Mouse (Mus musculus) gastrocnemius, adult 2 months (tissue): ENCODE data around the gene Phf21b. TPM values are rescaled to one million over a fixed set of nuclear protein-coding genes. Genes with fewer than 3 reads are reported as not detected.
A peak's percentile ranks its signal among the peaks of the same experiment; 100 is the strongest.

Experiments
- DNase-seq: peaks from one replicate; pipeline ENCODE4 v3.0.0; 2022
- H3K27ac ChIP-seq: fragments of 200-600 bp; 2 replicates; pipeline ENCODE4 v1.8.1; 2022; ENCODE audit warnings: mild to moderate bottlenecking
- H3K4me3 ChIP-seq: fragments of 200-600 bp; 2 replicates; pipeline ENCODE4 v1.8.1; 2022; ENCODE audit warnings: mild to moderate bottlenecking, moderate library complexity
- CTCF ChIP-seq: fragments of 200-600 bp; IDR thresholded peaks from 2 replicates; pipeline ENCODE4 v1.8.1; 2022; ENCODE audit warnings: antibody characterized with exemption, mild to moderate bottlenecking, moderate library complexity
- intact Hi-C: fragments of 180-260 bp; cut with DNase I; formaldehyde crosslinking; loops from one replicate; pipeline ENCODE4 v1.15.1; 2025
- total RNA-seq, 2 experiments: library from RNA; stranded (reverse); gene quantifications; 2 replicates each; pipeline ENCODE4 v1.2.3; 2021

Phf21b gene
- total RNA-seq, 2 experiments from 2014 or later: 0.39 to 0.41 TPM

DNA sequence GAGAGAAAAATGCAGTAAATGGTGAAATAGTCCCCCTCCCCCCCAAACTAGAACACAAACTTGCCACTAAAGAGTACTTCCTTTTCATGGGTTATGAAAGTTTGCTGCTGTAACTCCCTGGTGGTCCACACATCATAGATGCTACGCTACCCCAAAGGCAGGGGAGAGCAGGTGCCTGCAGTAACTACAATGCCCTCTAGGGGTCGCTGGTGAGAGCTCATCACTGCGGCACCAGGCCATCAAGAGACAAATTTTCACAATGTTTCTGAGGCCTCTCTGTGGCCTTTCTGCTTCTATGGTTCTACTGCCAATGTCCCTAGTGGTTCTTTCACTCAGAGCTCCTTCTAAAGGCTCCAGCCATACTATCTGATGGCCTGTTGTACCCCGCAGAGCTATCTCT is 97.4 kb downstream of the Phf21b start:
- no peak overlapping the region for H3K27ac ChIP-seq
- no peak overlapping the region for H3K4me3 ChIP-seq
- peak; percentile 38 for DNase-seq
- TF ChIP-seq CTCF: peak; percentile 74
- intact Hi-C loops: loop anchor here (5.0 to 10.0 kb wide), 3 partner anchors 84 to 239 kb away; no protein-coding TSS in a partner anchor

DNA sequence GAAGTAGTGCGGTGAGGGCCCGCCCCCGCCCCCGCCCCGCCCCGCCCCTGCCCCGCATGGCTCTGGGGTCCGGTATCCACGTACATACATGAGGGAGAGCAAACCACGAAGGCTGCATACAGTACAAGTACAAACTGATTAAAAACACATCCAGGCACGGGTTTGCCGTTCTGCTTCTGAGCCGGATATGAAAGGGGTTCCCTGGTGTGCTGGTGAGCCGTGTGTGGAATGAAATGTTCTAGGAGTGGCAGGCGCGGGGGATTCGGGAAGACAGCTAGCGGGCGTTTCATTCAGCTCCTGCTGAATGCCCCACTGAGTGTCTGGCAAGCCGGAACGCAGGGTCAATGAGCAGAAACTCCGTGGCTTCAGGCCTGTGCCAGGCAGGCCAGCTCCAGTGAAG is 99.4 kb downstream of the Phf21b start:
- Histone ChIP-seq H3K27ac (no peak overlapping the region), H3K4me3 (0 out of 2 replicates have a peak overlapping the region, but pooled peaks have one; percentile 28)
- no peak for DNase-seq
- TF ChIP-seq CTCF: no peak
- intact Hi-C loops: loop anchor here (5.0 to 10.0 kb wide), 3 partner anchors 82 to 241 kb away; no protein-coding TSS in a partner anchor

DNA sequence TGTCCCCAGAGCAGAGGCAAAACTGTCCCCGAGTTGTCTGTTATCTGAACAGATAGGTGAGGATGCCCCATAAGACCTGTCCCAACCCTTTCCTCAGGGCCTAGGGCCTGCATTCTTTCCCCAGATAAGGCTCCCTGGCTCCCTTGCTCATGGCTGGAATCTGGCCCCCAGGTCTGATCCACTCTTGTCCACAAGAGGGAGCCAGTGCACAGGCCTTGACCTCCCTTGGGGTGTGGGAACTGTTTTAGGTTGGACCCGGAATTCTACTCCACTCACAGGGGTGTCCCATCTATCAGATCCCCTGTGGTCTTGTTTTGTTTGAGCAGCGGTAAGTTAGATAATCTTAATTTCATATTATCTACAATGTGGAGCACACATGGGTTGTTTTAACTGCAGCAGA is 100.9 kb downstream of the Phf21b start:
- intact Hi-C loops: loop anchor here (5.0 to 10.0 kb wide), 3 partner anchors 80 to 242 kb away; no protein-coding TSS in a partner anchor
- TF ChIP-seq CTCF: peak; percentile 98
- Histone ChIP-seq H3K27ac (no peak overlapping the region), H3K4me3 (no peak overlapping the region)
- peak; percentile 71 for DNase-seq

DNA sequence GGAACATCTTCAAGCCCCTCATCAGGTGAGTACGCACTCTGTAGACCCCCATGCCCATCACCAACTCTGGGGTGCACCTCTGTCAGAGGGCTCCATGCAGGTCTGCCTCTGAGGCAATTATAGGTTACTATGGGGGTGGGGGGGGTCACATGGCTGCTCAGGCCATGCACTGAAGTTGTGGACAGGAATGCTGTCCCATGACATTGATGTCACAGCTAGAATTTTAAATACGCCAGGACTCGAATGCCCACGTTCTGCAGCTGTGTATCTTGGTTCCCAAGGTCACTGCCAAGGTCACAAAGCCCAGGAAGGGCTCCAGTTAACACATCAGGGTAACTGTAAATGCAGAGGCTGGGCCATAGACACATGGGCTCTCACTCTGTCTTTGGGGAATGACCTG is 110.0 kb downstream of the Phf21b start:
- no peak overlapping the region for H3K27ac ChIP-seq
- TF ChIP-seq CTCF: no peak
- DNase-seq: no peak
- intact Hi-C loops: no loop called here
- H3K4me3 ChIP-seq: no peak overlapping the region

DNA sequence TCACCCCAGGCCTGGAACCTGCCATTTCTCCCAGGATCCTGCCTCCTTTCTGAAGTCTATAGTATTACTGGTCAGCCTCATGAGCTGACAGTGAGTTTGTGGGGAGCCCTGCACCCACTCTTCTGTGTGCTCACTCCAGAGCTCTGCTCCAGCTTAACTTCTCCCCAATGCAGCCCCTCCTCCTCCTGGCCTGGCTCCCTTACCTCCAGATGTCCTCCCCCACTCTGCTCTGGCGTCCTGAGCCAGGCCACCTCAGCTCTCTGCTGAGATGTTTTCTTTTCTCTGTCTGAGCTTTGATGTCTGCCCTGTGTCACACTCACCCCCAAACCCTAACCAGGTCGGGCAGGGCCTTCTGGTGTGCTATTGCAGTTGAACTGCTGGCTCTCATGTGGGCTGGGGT is 111.5 kb downstream of the Phf21b start:
- intact Hi-C loops: no loop called here
- DNase-seq: no peak

DNA sequence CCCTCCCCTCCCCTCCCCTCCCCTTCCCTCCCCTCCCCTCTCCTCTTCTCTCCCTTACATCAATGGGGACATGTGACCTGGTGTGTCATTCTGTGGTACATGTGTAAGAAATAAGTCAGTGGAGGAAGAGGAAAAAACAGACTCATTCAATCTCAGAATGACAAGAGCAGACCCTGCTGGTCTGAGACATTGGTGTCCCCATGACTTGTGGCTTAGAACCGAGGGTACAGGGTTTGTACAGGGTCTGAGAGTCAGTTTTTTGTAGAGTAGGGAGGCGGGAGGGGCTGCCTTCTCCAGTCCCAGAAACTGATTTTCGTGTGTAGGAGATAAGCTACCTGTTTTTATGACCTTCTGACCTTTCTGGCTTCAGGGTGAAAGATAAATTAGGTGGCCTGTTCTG is 112.5 kb downstream of the Phf21b start:
- Histone ChIP-seq H3K27ac (no peak overlapping the region), H3K4me3 (no peak overlapping the region)
- no peak for DNase-seq
- TF ChIP-seq CTCF: no peak
- intact Hi-C loops: no loop called here

More for the DNA sequence above, 111.5 kb downstream of the Phf21b start:
- no peak for TF ChIP-seq CTCF
- H3K4me3 ChIP-seq: no peak overlapping the region
- H3K27ac ChIP-seq: no peak overlapping the region

DNA sequence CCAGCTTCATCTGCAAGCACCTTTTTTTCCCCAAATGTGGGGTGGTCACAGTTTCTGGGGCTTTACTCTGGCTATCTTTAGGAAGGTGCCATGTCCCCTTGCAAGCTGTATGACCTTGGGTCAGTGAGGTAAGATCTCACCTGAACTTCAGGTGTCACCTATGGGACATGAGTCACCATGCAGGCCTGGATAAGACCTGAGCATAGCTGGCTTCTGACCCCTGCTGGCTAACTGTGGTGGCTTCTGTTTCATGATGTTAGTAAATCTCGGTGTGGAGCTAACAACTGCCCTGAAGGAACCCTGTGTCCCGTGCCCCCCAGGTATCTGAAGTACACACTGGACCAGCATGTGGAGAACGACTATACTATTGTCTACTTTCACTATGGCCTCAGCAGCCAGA is 114.3 kb downstream of the Phf21b start:
- intact Hi-C loops: no loop called here
- Histone ChIP-seq H3K4me3 (no peak overlapping the region), H3K27ac (no peak overlapping the region)
- peak; percentile 8; the same call in 1 of the 2 replicates for TF ChIP-seq CTCF
- no peak for DNase-seq

DNA sequence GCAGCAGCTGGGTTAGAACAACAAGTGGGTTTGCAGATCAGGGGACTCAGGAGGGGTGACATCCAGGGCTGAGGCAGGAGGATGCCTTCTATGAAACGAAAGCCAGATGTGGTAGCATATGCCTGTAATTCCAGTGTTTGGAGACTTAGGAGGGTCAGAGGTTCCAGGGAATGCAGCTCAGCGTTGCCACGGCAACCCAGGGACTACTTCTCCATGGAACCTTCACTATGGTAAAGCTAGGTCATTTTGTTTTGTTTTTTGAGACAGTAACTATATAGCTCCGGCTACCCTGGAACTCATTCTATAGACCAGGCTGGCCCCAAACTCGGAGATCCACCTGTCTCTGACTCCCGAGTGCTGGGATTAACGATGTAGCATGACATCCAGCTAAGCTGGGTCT is 117.6 kb downstream of the Phf21b start:
- intact Hi-C loops: no loop called here
- DNase-seq: no peak
- Histone ChIP-seq H3K27ac (no peak overlapping the region), H3K4me3 (no peak overlapping the region)
- no peak for TF ChIP-seq CTCF

DNA sequence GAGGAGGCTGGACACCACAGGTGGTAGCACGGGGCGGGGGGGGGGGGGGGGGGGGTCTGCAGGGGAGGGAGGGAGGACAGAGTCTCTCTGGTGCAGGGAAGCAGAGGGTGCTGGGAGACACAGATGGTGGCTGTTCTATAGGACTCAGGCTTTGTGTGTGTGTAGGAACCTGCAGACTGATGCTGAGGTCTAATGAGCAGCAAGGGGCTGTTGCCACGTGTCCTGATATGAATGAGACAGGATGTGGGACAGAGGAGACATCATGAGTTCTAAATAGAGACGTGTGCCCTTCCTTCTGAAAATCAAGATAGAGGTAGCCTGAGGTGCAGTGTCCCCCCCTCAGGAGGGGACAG is 118.9 kb downstream of the Phf21b start:
- no peak for TF ChIP-seq CTCF
- Histone ChIP-seq H3K27ac (no peak overlapping the region), H3K4me3 (no peak overlapping the region)
- intact Hi-C loops: no loop called here
- no peak for DNase-seq

DNA sequence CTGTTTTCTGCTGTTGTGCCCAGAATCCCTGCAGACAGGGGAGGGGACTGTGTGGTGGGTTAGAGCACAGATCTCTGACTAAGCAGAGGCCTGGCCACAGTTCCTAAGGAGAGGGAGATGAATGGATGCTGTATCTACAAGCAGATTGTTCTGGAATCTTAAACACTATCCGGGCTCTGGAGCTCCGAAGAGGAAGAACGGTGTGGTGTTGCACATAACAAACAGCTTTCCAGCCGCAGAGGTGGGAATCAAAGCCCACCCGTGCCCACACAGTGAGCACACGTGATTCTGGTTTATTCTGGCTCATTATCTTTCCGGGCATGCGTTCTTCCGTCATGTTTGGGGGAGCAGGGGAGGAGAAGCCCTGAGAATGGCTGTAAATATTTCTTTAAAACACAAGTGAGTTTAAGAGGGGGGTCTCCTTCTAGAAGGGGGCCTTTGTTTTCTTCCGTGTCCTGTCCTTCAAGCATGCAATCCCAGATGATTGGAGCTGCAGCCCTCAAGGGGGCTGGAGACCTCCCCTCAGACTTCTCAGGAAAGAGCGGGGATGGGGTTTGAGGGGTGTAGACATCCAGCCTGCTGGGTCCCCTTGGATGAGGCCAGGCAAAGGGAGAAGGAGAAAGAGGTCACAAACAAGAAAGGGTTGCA is 119.4 kb downstream of the Phf21b start:
- no peak for DNase-seq
- Histone ChIP-seq H3K27ac (no peak overlapping the region), H3K4me3 (no peak overlapping the region)
- intact Hi-C loops: no loop called here
- no peak for TF ChIP-seq CTCF

Other genes starting within 250 kb of the Phf21b start
- gene Prr5, start 186.4 kb downstream of the Phf21b start, total RNA-seq: 1 to 10 TPM; 3.0 to 4.3 TPM
- under 1 TPM in 1 of 2 experiments, not detected in 1; 0.25 TPM for gene Arhgap8, start 136.0 kb downstream of the Phf21b start, total RNA-seq
- gene Gm29666, start 64.0 kb upstream of the Phf21b start, total RNA-seq: under 1 TPM; 0.20 to 0.28 TPM
- gene Nup50, start 67.4 kb upstream of the Phf21b start, total RNA-seq: 10 to 100 TPM; 12.9 to 13.4 TPM
- 100 to 1,000 TPM in 1 of 2 experiments, 10 to 100 TPM in 1; 67.5 to 103 TPM for gene 5031439G07Rik, start 132.5 kb upstream of the Phf21b start, total RNA-seq
- gene Upk3a, start 161.1 kb upstream of the Phf21b start, total RNA-seq: not detected
- 1 to 10 TPM; 4.7 to 5.9 TPM for gene Fam118a, start 172.9 kb upstream of the Phf21b start, total RNA-seq